Mouse (Mus musculus) G1E (cell line): ENCODE results near the gene Dnajc19.

Experiments
- CTCF ChIP-seq: IDR thresholded peaks from 2 replicates; pipeline ENCODE4 v1.5.1; 2012; ENCODE audit warnings: low read depth, low read length, inconsistent platforms, mixed read lengths
- GATA1 ChIP-seq: IDR thresholded peaks from 2 replicates; pipeline ENCODE4 v1.6.1; 2012; ENCODE audit warnings: borderline replicate concordance, low read length, inconsistent platforms, mixed read lengths
- GATA2 ChIP-seq: IDR thresholded peaks from 2 replicates; pipeline ENCODE4 v1.6.1; 2012; ENCODE audit warnings: low read depth, low read length, inconsistent platforms, borderline replicate concordance

- TF ChIP-seq CTCF, result no peak
- no peak for TF ChIP-seq GATA1
- TF ChIP-seq GATA2, result no peak
Observed at GRCm38 (mm10) chr3:34033720-34034364, 47.3 kb downstream of the Dnajc19 start.
